Mouse (Mus musculus) cerebellum, adult 11-12 months (tissue): Measurements from ENCODE around the gene Ppp1r3c.
A peak's percentile ranks its signal among the peaks of the same experiment; 100 is the strongest.
"Not testable (repeated sequence)": the region's sequence is repeated elsewhere in the genome, so short reads cannot be mapped to it uniquely, and the experiment has no call there.

Experiments
- DNase-seq: peaks from one replicate; pipeline ENCODE4 v3.0.0; 2022

Ppp1r3c gene

GRCm38 (mm10) chr19:36736537-36736936 lies at the start of gene Ppp1r3c:
Gene Ppp1r3c (minus strand): TSS chr19:36736653.
- peak; percentile 77 for DNase-seq

GRCm38 (mm10) chr19:36783179-36783578 lies 46.7 kb upstream of the Ppp1r3c start:
- no peak for DNase-seq

GRCm38 (mm10) chr19:36782591-36782990 lies 46.1 kb upstream of the Ppp1r3c start:
- no peak for DNase-seq

- no peak for DNase-seq
Observed at GRCm38 (mm10) chr19:36781996-36782395, 45.5 kb upstream of the Ppp1r3c start.

GRCm38 (mm10) chr19:36780375-36780774 lies 43.9 kb upstream of the Ppp1r3c start:
- DNase-seq: no peak

GRCm38 (mm10) chr19:36779765-36780164 lies 43.3 kb upstream of the Ppp1r3c start:
- DNase-seq: no peak

GRCm38 (mm10) chr19:36775531-36775930 lies 39.1 kb upstream of the Ppp1r3c start:
- DNase-seq: peak; percentile 21

GRCm38 (mm10) chr19:36773716-36774459 lies 37.4 kb upstream of the Ppp1r3c start:
- DNase-seq: peak; percentile 68

- no peak for DNase-seq
Observed at GRCm38 (mm10) chr19:36768084-36768483, 31.6 kb upstream of the Ppp1r3c start.

GRCm38 (mm10) chr19:36764451-36764850 lies 28.0 kb upstream of the Ppp1r3c start:
- no peak for DNase-seq

- no peak for DNase-seq
Observed at GRCm38 (mm10) chr19:36748996-36749395, 12.5 kb upstream of the Ppp1r3c start.

- DNase-seq: no peak
Observed at GRCm38 (mm10) chr19:36742331-36742730, 5.9 kb upstream of the Ppp1r3c start.

- no peak for DNase-seq
Observed at GRCm38 (mm10) chr19:36739566-36740211, 3.2 kb upstream of the Ppp1r3c start.

GRCm38 (mm10) chr19:36738009-36738408 lies 1.6 kb upstream of the Ppp1r3c start:
- DNase-seq: no peak

GRCm38 (mm10) chr19:36737087-36737486 lies 634 bp upstream of the Ppp1r3c start:
- no peak for DNase-seq

GRCm38 (mm10) chr19:36734308-36735038 lies 2.0 kb downstream of the Ppp1r3c start:
- DNase-seq: no peak

GRCm38 (mm10) chr19:36733191-36733943 lies 3.1 kb downstream of the Ppp1r3c start:
- DNase-seq: no peak

- DNase-seq: no peak
Observed at GRCm38 (mm10) chr19:36731310-36731709, 5.1 kb downstream of the Ppp1r3c start.

- DNase-seq: not testable (repeated sequence)
Observed at GRCm38 (mm10) chr19:36730414-36730813, 6.0 kb downstream of the Ppp1r3c start.

GRCm38 (mm10) chr19:36728741-36729460 lies 7.6 kb downstream of the Ppp1r3c start:
- DNase-seq: no peak

- no peak for DNase-seq
Observed at GRCm38 (mm10) chr19:36724970-36725369, 11.5 kb downstream of the Ppp1r3c start.

- DNase-seq: no peak
Observed at GRCm38 (mm10) chr19:36721139-36721538, 15.3 kb downstream of the Ppp1r3c start.
